Mouse (Mus musculus) lung, postnatal 36 days (tissue): ENCODE measurements at regions not wholly inside any gene's neighbourhood (a gene's known extent, or its start where the extent isn't known, plus 50 kb on each side); places are given as distances from the start of the nearest gene placed in this dataset.

ENCODE experiments used
- DNase-seq: peaks from one replicate; pipeline ENCODE4 v3.0.0; 2022; ENCODE audit warnings: mixed read lengths

GRCm38 (mm10) chr7:133223948-133224652, 99.9 kb upstream of the Ctbp2 start:
- no peak for DNase-seq

DNA sequence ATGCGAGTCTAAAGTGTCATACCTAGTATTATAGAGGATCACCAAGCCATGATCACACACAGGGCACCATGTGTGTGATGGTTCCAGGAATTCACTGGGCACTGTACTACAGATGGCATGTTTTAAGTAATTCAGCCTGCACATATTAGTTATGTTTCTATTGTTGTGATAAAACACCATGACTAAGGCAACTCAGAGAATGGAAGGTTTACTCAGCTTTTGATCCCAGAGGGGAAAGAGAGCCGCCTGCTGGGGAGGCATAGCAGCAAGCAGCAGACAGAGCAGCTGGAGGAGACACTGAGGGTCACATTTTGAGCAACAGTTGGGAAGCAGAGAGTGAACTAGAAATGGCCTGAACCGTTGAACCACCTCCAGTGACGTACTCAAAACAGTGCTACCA, 88.2 kb upstream of the Ctbp2 start:
- DNase-seq, result no peak

DNA sequence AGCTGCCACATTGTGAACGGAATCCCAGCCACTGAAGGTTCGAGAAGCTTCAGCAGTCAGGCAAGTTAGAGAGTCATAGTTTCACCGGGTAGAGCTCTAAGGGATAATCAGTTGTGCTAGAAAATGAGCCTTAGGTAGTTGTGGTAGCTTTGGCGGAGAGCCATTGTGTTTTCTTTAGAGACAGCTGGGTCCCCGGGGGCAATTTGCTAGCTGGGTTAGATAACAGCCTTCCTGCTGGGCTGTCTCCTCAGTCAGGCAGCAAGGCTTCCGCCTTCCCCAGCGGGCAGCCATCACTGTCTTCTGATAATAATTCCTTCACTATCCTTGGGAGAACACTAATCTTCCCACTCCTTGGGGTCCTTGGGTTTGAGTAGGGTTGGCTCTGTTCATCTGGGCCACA, 81.5 kb upstream of the Ctbp2 start:
- DNase-seq, result no peak

DNA sequence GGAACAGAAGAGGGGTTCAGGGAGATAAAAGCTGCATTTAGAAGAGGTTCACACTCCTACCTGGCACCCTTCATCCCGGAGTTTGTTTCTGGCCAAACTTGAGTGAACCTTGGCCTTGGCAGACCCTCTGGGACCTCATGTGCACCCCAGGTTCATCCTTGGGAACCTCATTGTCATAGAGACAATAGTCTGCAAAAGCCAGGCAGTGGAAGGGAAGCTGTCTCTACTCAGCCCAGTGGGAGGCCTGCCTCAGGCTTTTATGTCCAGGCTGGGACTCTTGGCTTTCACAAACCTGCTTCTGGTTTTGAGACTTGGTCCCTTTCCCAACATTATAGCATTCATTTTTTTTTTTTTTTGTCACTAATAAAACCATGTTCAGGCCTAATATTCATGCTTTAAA, 80.3 kb upstream of the Ctbp2 start:
- no peak for DNase-seq

- no peak for DNase-seq
Observed at GRCm38 (mm10) chr7:133203933-133204332, 79.8 kb upstream of the Ctbp2 start.

- DNase-seq, result no peak
Observed at GRCm38 (mm10) chr7:133202092-133202880, 78.1 kb upstream of the Ctbp2 start.

DNA sequence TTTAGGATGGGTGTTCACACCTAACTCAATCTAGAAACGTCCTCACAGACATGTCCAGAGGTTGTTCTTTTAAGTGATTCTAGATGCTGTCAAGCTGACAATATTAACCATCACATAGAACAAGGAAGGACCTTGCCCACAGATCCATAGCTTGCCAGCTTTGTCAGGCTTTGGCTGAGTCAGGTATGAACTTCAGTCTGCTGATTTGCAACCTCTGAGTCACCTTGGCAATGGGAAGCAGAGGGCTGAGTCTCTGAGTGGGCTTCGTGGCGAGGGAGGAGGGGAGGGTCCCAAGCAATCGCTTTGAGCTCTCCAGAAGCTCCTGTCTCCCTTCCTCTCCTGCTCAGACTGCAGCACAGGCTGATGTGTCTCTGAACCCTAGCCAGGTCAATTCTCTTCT, 74.9 kb upstream of the Ctbp2 start:
- DNase-seq, result no peak

GRCm38 (mm10) chr7:133189880-133190462, 65.8 kb upstream of the Ctbp2 start:
- DNase-seq, result no peak

DNA sequence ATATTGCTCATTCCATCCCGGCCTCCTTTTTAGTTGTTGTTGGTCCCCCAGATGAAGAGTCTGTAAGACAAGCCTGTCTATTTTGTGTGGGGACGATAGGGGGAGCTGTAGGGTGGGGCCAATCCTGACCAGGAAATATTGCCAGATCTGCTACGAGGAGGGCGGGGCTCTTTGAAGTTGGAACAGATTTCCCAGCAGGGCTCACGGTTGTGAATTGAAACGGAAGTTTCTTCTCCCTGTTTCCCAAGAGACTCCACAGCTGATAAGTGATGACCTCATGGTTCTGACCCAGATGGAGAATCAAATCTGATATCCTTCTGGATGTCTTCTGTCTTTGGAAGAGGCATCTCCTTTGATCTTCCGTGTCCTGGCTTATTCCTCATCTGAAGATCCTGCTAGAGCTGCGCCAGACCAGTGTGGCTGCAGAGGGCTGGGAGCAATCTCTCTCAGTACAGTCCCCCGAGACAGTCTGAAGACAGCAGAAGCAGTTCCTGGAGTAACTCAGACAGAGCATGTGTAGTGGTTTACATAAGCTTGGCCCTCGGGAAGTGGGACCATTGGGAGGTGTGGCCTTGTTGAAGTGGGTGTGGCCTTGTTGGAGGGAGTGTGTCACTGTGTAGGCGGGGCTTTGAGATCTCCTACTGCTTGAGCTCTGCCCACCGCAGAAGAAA, 61.9 kb upstream of the Ctbp2 start:
- DNase-seq, result peak; percentile 89

GRCm38 (mm10) chr7:133184905-133185594, 60.9 kb upstream of the Ctbp2 start:
- DNase-seq, result no peak

DNA sequence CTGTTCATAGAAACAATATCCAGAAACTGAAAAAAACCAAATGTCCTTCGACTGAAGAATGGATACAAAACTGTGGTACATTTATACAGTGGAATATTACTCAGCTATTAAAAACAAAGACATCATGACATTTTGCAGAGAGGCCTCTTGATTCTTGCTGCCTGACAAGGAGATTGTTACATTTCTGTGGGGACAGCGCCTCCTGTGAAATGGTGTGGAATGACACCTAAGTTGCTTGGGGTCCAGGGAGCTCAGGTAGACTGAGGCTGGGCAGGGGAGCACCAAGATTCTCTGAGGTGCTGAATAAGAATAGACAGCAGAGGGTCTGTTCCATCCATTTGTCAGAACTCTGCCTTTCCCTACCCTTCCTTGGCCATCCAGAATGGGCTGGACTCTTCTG, 57.2 kb upstream of the Ctbp2 start:
- DNase-seq, result no peak

DNA sequence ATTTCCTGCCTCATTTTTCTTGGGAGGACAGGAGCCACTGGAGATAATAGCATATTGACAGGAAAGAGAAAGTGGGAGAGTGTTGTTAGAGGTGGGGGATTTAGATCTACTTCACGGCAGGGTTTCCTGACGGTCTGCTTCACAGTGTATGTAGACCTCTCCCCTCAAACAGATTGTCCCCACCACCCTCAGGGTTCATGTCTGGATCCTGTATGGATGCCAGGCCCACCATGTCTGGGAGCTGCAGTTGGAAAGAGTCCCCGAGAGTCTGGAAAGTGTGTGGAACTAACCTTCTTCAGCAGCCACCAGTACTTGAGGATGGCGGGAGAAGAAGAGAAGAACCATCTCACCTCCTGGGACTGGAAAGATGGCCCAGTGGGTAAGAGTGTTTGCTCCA, 53.0 kb upstream of the Ctbp2 start:
- DNase-seq, result no peak

DNA sequence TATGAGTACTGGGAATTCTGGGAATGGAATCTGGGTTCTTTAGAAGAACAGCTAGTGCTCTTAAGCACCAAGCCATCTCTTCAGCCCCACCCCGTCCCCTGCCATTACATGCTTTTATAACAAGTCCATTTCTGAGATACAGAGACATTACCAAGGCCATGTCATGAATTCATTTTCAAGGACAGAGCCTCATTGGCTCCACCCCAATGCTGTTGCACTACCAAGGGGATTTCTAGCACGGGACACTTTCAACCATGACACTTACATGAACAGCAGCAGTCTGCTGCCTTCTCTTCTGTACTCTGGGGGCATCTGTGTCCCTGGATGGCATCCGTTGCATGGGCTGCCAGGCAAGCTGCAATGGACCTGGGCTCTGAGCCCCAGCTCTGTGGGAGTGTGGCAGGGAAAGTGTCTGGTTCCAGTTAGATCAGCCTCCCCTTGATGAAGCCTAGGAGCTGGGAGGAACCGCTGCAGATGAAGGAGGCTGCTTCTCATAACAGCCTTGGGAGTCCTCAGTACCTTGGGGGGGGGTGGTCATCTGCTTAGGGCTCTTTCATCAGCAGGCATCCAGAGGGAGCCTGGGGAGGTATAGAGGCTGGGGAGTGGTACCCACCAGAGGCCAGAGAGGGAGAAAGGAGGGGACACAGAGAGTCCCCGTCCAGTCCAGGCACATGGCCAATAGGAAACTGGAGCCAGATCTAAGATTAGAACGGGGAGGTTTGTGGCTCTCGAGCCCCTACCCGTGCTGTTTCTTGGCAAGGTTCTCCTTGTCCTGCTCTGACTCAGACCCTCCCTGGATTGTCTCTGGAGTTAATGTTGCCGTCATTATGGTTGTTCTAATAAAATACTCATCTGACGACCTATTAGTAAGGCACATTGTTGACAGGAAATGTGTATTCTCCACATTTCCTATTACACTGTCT, 52.4 kb upstream of the Ctbp2 start:
- peak; percentile 29 for DNase-seq
